Mouse (Mus musculus): ENCODE data around the gene Rab30. TPM values are rescaled to one million over a fixed set of nuclear protein-coding genes. Genes with fewer than 3 reads are reported as not detected.

Gene Rab30
- total and polyA plus RNA-seq, 3 experiments, result 39.1 to 105 (median 66.2) TPM

GRCm38 (mm10) chr7:92806512-92807188 lies 65.2 kb downstream of the Rab30 start:
- in situ Hi-C loops (cut with MboI; ENCODE audit: low pct_ligation_motif_present, low pct_unique_long_range_greater_than_20kb, low sequenced_read_pairs), result no loop called here
- H3K4me3 ChIP-seq (replicated peaks in 1 of 3; ENCODE audit: low read depth in 2 of 3, low read length in 2 of 3, poor library complexity in 1 of 3), result no peak overlapping the region
- peak; percentile 51 for DNase-seq (ENCODE audit: extremely low read depth)

DNA sequence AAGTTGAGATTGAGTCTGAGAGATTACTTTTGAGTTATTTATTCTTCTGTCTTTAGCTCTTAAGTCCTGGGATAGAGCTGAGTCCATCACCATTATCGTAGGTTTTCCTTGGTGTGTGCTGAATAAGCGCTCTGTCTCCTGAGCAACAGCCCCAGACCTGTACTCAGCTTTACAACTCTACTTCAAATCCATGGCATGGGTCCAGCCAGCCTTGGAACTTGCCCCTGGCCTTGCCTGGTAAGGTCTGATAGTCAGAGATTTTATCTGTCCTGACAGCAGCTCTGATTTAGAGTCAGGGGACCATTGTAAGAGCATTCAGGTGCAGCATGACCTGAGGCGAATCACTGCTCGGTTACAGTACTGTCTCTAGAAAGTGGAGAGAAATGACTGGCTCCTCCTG lies 66.1 kb downstream of the Rab30 start:
- Histone ChIP-seq H3K4me2 (ENCODE audit: insufficient read depth, low read depth, poor library complexity, severe bottlenecking) (no peak overlapping the region), H3K36me3 (replicated peaks in 1 of 2; ENCODE audit: control insufficient read depth in 1 of 2, insufficient read depth in 1 of 2, low read length in 1 of 2) (no peaks in the 10 kb centered on the region), H3K4me3 (replicated peaks in 1 of 3; ENCODE audit: low read depth in 2 of 3, low read length in 2 of 3, poor library complexity in 1 of 3) (no peak overlapping the region), H3K9me3 (replicated peaks; ENCODE audit: low read length) (no peaks in the 10 kb centered on the region), H3K79me2 (replicated peaks; ENCODE audit: control insufficient read depth, extremely low read depth, insufficient read depth, poor library complexity, severe bottlenecking) (no peaks in the 10 kb centered on the region), H3K27ac (ENCODE audit: insufficient read depth, low read depth) (no peak overlapping the region), H3K27me3 (replicated peaks) (no peaks in the 10 kb centered on the region), H3K4me1 (ENCODE audit: control insufficient read depth in 1 of 2, insufficient read depth in 2 of 2) (peaks cover 6 to 55% of the 10 kb centered on the region in 2 experiments; a peak in 3 of 4 replicates), H3K9ac (ENCODE audit: insufficient read depth, low read depth) (no peak overlapping the region)
- dilution Hi-C loops (cut with MboI; ENCODE audit: extremely low pct_ligation_motif_present, extremely low pct_unique_long_range_greater_than_20kb, low sequenced_read_pairs) (no loop called here), in situ Hi-C loops (cut with MboI; ENCODE audit: low pct_ligation_motif_present, low pct_unique_long_range_greater_than_20kb, low sequenced_read_pairs) (no loop called here)
- TF ChIP-seq ZMIZ1 (IDR thresholded peaks at IDR 0.05; ENCODE audit: low read depth, low read length), result no peak
- no peak for TF ChIP-seq ETS1 (conservative IDR thresholded peaks at IDR 0.05; ENCODE audit: low read depth, low read length)
- no peak for TF ChIP-seq CHD1 (IDR thresholded peaks at IDR 0.05; ENCODE audit: low read depth, low read length)
- no peak for TF ChIP-seq USF1 (IDR thresholded peaks at IDR 0.05; ENCODE audit: low read depth, low read length)
- no peak for TF ChIP-seq CTCF (conservative IDR thresholded peaks at IDR 0.05 in 1 of 2, IDR thresholded peaks at IDR 0.05 in 1 of 2; ENCODE audit: low read depth in 2 of 2, low read length in 2 of 2)
- no peak for TF ChIP-seq MYC (IDR thresholded peaks at IDR 0.05; ENCODE audit: low read depth, low read length)
- TF ChIP-seq TBP (conservative IDR thresholded peaks at IDR 0.05; ENCODE audit: low read depth, low read length), result no peak
- TF ChIP-seq SIN3A (IDR thresholded peaks at IDR 0.05; ENCODE audit: low read length), result no peak
- no peak for TF ChIP-seq MAZ (IDR thresholded peaks at IDR 0.05; ENCODE audit: low read depth, low read length)
- TF ChIP-seq TCF12 (IDR thresholded peaks at IDR 0.05; ENCODE audit: low read depth, low read length), result no peak
- no peak for TF ChIP-seq USF2 (conservative IDR thresholded peaks at IDR 0.05; ENCODE audit: low read depth, low read length)
- no peak for TF ChIP-seq BHLHE40 (IDR thresholded peaks at IDR 0.05; ENCODE audit: low read depth, low read length)
- no peak for TF ChIP-seq KAT2A (IDR thresholded peaks at IDR 0.05; ENCODE audit: insufficient replicate concordance, low read length)
- TF ChIP-seq MAFK (IDR thresholded peaks at IDR 0.05; ENCODE audit: insufficient replicate concordance, low read length), result no peak
- no peak for DNase-seq (ENCODE audit: extremely low read depth)

More at GRCm38 (mm10) chr7:92806512-92807188, 65.2 kb downstream of the Rab30 start:
- Histone ChIP-seq H3K4me2 (ENCODE audit: insufficient read depth, low read depth, poor library complexity, severe bottlenecking) (no peak overlapping the region), H3K9ac (ENCODE audit: insufficient read depth, low read depth) (no peak overlapping the region), H3K4me1 (ENCODE audit: control insufficient read depth in 1 of 2, insufficient read depth in 2 of 2) (peaks cover 6 to 63% of the 10 kb centered on the region in 2 experiments; a peak in 3 of 4 replicates), H3K9me3 (replicated peaks; ENCODE audit: low read length) (no peaks in the 10 kb centered on the region), H3K79me2 (replicated peaks; ENCODE audit: control insufficient read depth, extremely low read depth, insufficient read depth, poor library complexity, severe bottlenecking) (no peaks in the 10 kb centered on the region), H3K36me3 (replicated peaks in 1 of 2; ENCODE audit: control insufficient read depth in 1 of 2, insufficient read depth in 1 of 2, low read length in 1 of 2) (no peaks in the 10 kb centered on the region), H3K27me3 (replicated peaks) (no peaks in the 10 kb centered on the region), H3K27ac (ENCODE audit: insufficient read depth, low read depth) (no peak overlapping the region)
- dilution Hi-C loops (cut with MboI; ENCODE audit: extremely low pct_ligation_motif_present, extremely low pct_unique_long_range_greater_than_20kb, low sequenced_read_pairs), result no loop called here
- TF ChIP-seq ETS1 (conservative IDR thresholded peaks at IDR 0.05; ENCODE audit: low read depth, low read length) (peak; percentile 24; the same call in 1 of the 2 replicates), TCF12 (IDR thresholded peaks at IDR 0.05; ENCODE audit: low read depth, low read length) (peak; percentile 51; the same call in 1 of the 2 replicates), ZMIZ1 (IDR thresholded peaks at IDR 0.05; ENCODE audit: low read depth, low read length) (no peak), MAX (IDR thresholded peaks at IDR 0.05; ENCODE audit: low read length) (no peak), CHD2 (IDR thresholded peaks at IDR 0.05; ENCODE audit: low read length) (0 out of 2 replicates have a peak, but pooled peaks have one; percentile 37), ZC3H11A (IDR thresholded peaks at IDR 0.05; ENCODE audit: low read depth, low read length) (no peak), MXI1 (IDR thresholded peaks at IDR 0.05; ENCODE audit: low read depth, low read length) (no peak)
